Mouse (Mus musculus): ENCODE measurements at regions not wholly inside any gene's neighbourhood (a gene's known extent, or its start where the extent isn't known, plus 50 kb on each side); places are given as distances from the start of the nearest gene placed in this dataset.
A peak's percentile ranks its signal among the peaks of the same experiment; 100 is the strongest.

DNA sequence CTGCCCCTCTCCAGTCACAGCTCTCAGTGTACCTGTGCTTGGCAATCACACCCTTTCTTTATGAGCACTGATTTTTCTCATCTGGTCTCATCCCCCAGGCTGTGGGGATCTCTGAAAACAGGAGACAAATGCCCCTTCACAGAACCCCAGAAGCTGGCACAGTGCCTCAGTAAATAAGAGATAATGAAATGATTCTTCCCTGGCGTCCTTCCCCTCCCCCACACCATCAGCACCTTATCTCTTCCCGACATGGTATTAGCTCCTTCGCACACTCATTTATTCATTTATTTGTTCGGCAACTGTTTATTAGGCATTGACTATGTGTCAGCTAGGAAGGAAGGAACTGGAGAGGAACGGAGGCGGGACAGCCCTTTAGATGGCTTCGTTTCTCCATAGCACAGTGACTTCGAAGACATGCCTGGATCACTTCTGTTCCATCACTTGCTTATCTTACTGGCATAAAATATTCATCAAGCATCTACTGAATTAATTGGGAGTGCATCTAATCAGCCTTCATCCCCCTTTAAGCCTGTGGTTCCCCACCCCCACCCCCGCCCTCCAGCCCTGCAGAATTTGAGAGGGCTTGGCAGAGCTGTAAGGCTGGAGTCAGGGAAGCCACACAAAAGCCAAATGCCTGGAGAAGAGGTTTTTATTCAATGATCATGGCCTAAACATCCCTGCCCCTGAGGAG, 51.6 kb upstream of the Tbc1d21 start:
- no peak for DNase-seq

DNA sequence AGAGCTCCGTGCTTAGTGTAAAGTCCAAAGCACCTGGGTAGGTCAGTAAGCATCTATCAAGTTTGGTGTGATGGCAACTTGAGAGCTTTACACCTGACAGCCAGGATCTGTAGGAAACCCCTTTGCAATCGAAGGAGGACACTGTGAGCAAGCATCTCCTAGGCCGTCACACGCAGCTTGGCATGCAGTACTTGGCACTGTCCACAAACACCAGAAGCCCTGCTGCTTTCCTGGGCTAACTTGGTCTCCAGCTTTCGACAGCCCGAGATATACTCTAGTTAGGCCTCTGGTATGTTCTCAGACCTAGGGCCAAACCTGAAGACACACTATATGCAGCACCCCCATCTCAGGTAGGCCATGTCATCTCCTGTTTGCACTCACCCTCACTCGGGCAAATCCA, 58.5 kb upstream of the Tbc1d21 start:
- DNase-seq, result no peak

DNA sequence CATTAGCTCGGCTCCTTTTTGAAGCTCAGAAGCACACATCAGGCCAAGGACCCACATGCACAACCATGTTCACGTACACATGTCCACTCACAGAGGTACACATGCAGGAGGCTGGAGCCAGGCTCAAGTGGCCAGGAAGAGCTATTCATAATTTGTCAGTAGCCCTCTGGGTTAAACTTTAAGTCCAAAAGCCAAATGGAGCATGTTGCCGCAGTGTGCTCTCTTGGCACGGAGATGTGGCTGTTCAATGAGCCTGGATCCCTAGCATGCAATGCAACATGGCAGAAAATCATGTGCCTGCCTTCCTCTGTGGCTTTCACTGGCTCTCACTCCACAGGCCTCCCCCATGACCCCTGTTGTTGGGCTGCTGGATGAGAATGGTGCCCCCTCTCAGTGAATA, 57.6 kb upstream of the Insyn1 start:
- no peak for DNase-seq

DNA sequence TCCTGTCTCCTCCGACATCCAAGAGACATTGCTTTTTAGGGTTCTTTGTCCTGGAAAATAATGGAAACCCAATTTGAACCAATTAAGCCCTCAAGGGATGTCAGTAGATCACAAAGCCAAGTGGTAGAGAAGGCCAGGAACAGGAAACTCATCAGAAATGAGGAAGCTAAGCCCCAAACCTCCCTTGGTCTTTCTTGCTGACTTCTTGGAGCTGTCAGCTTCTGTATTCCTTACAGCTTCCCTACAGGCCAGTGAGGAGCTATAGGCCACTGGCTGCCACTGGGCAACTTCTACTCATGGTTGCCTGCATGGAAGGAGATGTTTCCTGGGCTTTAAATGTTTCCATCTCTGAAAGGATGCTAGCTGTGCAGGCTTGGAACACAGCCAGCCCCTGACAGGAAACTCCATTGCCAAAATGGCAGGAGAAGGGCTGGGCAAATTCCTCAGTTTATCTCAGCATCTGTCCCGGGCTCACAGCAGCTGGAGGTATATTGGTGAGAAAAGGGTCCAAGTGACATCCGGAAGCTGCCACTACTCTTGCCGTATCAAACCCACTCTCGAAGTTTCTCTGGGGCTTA, 55.5 kb upstream of the Insyn1 start:
- no peak for DNase-seq

DNA sequence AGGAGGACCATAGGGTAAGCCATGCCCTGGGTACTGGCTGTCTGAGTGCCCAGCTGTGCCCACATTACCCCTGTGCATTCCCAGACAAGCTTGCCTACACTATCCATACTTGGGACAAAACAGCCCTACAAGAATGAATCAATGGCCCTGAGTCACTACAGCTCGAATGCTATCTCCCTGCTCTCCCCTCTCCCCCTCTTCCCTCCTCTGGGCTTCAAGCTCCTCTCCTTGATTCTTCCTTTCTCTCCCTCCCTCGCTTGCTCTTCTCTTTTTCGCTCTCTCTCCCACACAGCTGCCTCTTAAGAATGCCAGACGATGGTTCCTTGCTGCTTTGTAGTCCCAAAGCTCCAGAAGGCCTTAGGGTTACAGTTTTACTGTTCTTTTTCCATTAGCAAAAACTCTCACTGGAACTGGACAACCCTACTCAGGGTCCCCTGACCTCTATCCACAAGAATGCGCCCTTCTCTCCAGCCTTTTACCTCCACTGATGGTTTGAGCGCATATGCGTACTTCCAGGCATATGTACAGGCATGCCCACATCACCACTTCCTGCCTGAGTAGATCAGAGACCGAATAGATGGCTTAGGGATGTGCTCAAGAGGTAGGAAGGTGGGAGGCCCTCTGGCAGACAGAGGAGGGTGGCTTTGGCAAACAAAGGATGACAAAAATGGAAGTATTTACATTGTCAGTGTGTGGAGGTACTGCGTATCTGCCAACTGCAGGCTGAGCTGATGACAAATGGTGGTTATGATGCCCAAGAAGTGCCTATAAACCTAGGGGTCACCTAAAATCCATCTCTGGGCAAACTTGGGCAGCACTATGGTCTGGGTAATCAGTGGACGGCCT, 51.9 kb upstream of the Insyn1 start:
- no peak for DNase-seq

DNA sequence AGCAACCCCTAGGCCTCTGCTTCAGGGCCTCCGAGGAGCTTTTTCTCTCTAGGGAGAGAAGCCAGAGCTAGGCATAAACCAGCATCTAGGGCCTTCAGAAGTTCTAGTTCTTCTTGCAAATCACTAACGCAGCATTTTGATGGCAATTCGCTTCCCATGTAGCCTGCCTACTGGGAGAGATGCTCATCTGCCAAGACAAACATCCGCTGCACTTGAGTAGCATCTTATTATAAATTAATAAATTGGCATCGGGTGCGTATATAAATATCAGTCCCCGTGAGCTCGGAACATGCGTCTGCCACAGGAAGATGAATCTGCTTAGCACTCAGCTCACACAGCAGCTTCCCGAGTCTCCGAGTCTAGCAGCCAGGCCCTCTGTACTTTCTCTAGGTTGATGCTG, 50.9 kb upstream of the Insyn1 start:
- DNase-seq, result no peak

DNA sequence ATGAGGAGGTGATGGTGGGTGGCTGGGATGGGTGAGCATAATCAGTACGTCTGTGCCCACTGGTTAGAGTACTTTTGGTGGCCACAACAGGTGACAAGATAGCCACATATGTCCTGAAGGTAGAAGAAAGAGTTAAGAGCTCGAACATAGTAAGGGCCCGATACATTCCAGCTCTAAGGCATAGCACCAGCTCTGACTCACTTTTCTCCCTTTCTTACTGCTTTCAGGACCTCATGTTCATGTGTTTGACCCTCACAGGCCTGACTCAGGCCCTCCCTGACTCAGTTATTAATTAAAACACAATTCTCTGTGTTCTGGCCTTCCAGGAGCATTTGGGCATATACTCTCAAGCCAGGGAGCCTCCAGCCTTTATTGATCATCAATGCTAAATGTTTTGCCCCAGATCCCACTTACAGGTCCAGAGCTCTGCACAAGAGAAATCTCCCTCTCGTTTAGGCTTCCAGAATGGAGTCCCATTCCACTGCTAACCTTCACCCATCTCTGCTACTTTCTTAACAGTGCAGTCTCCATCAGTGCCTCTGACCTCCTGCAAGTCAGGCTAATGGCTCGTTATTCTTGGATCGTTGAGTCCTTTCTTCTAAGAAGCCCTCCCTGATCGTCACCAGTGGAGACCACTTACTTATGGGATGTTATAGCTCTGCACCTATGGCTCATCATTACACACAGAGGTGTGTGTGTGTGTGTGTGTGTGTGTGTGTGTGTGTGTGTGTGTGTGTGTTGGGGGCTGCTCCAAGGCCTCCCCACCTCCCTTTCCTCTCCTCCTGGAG, 50.1 kb upstream of the Insyn1 start:
- peak; percentile 8 to 16 for DNase-seq

Measured in adrenal gland, postnatal 36 days (tissue).